ENCODE assay signal across 8 mouse cellular contexts in the genomic region with DNA sequence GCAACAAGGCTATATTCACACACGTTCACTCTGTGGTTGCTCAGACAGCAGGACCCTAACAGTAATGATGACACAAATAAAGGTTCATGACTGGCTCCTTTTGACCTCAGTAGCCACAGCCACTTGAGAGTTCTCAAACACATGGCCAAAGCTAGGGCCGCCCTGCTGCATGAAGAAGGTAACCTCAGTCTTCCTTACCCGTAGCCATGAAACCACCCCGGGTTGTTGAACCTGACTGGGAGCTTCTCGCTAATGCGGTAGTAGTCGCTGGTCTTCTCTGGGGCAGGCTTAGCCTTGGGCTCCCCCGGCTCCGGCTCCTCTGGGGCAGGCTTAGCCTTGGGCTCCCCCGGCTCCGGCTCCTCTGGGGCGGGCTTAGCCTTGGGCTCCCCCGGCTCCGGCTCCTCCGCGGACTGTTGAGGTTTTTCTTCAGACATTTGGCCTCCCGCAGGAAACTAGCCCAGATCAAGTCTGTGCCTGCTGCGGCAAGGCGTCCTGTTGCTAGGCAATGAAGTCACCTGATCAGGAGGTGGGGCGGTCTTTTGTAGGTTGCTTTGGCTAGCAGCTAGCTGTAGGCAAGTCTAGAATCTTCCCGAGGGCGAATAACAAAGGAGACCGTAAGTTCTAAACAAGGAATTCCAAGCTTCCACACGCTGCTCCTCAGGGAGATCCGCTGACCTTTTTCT. TPM values are rescaled to one million over a fixed set of nuclear protein-coding genes. Genes with fewer than 3 reads are reported as not detected.
DNase-seq lines count a peak whose midpoint lies in the region; ATAC-seq and TF ChIP-seq lines count a peak whose summit lies in the region.

Gene 1700007K13Rik (minus strand): TSS at position 497 of the 683 bp plus-strand sequence.

- WGBS in embryonic facial prominence, embryonic 14.5 days: 3% methylated on average over 25 of the region's 25 CpGs
- WGBS in heart, postnatal 0 days: 3% methylated on average over 25 of the region's 25 CpGs
- WGBS in liver, embryonic 13.5 days (ENCODE audit: insufficient replicate concordance): 6% methylated on average over 25 of the region's 25 CpGs

- H3K9ac ChIP-seq in embryonic facial prominence, embryonic 14.5 days (ENCODE audit: low read depth, low read length): peak within 1 kb of the TSS; percentile 49
- no peak within 1 kb of the TSS for H3K9ac ChIP-seq in heart, postnatal 0 days (replicated peaks; ENCODE audit: low read depth, low read length)
- H3K9ac ChIP-seq in liver, embryonic 13.5 days: no peak within 1 kb of the TSS

- H3K27ac ChIP-seq in embryonic facial prominence, embryonic 14.5 days (replicated peaks; ENCODE audit: low read depth, low read length): no peak within 1 kb of the TSS
- no peak within 1 kb of the TSS for H3K27ac ChIP-seq in heart, postnatal 0 days (ENCODE audit: low read depth)
- no peak within 1 kb of the TSS for H3K27ac ChIP-seq in liver, embryonic 13.5 days

- H3K36me3 ChIP-seq in C2C12 (ENCODE audit: control insufficient read depth, insufficient read depth): peaks cover 15% of the 10 kb centered on the region
- H3K36me3 ChIP-seq in embryonic facial prominence, embryonic 14.5 days (ENCODE audit: control insufficient read depth, insufficient read depth, low read length): peaks cover 20% of the 10 kb centered on the region
- H3K36me3 ChIP-seq in heart, postnatal 0 days (replicated peaks; ENCODE audit: control insufficient read depth, insufficient read depth, low read length): peaks cover 17% of the 10 kb centered on the region
- H3K36me3 ChIP-seq in liver, embryonic 13.5 days: peaks cover 23% of the 10 kb centered on the region

- H3K9me3 ChIP-seq in embryonic facial prominence, embryonic 14.5 days (ENCODE audit: control insufficient read depth, low read length): no peaks in the 10 kb centered on the region
- no peaks in the 10 kb centered on the region for H3K9me3 ChIP-seq in heart, postnatal 0 days (replicated peaks; ENCODE audit: control insufficient read depth, low read length)
- H3K9me3 ChIP-seq in liver, embryonic 13.5 days (replicated peaks): no peaks in the 10 kb centered on the region

- peaks cover 13% of the 10 kb centered on the region for H3K27me3 ChIP-seq in C2C12 (ENCODE audit: control insufficient read depth, insufficient read depth, insufficient read length)
- H3K27me3 ChIP-seq in embryonic facial prominence, embryonic 14.5 days (replicated peaks; ENCODE audit: control insufficient read depth, insufficient read depth, low read length): no peaks in the 10 kb centered on the region
- 0 out of 2 replicates have a peak, but pooled peaks cover 4% of the 10 kb centered on the region for H3K27me3 ChIP-seq in heart, postnatal 0 days (ENCODE audit: control insufficient read depth, insufficient read depth, low read length)
- H3K27me3 ChIP-seq in liver, embryonic 13.5 days: peaks cover 27% of the 10 kb centered on the region

- peaks cover 7% of the 10 kb centered on the region for H3K4me1 ChIP-seq in embryonic facial prominence, embryonic 14.5 days (ENCODE audit: control insufficient read depth, insufficient read depth, low read length)
- peaks cover 6% of the 10 kb centered on the region; the same call in 1 of the 2 replicates for H3K4me1 ChIP-seq in heart, postnatal 0 days (ENCODE audit: control insufficient read depth, insufficient read depth)
- H3K4me1 ChIP-seq in liver, embryonic 13.5 days (replicated peaks): peaks cover 28% of the 10 kb centered on the region

- peaks cover 20% of the 10 kb centered on the region for H3K79me3 ChIP-seq in C2C12 (ENCODE audit: low read depth)

- peak; percentile 81 for ATAC-seq in embryonic facial prominence, embryonic 14.5 days (ENCODE audit: low read depth)
- 0 out of 2 replicates have a peak, but pooled peaks have one; percentile 40 for ATAC-seq in heart, postnatal 0 days (ENCODE audit: insufficient read depth, low read depth)
- peak; percentile 47; the same call in 1 of the 2 replicates for ATAC-seq in liver, embryonic 13.5 days (ENCODE audit: low read depth)

- no peak for TF ChIP-seq EP300 in heart, postnatal 0 days (IDR thresholded peaks at IDR 0.05; ENCODE audit: low read depth)

- peak within 1 kb of the TSS; percentile 56 for H3K4me2 ChIP-seq in embryonic facial prominence, embryonic 14.5 days (ENCODE audit: low read depth, low read length)
- peak within 1 kb of the TSS; percentile 51 for H3K4me2 ChIP-seq in heart, postnatal 0 days (ENCODE audit: low read depth, low read length)
- peak within 1 kb of the TSS; percentile 48 for H3K4me2 ChIP-seq in liver, embryonic 13.5 days

- H3K79me2 ChIP-seq in C2C12 (ENCODE audit: control insufficient read depth, insufficient read depth): peaks cover 25% of the 10 kb centered on the region

- no peak within 1 kb of the TSS for H3ac ChIP-seq in C2C12 (ENCODE audit: control insufficient read depth, insufficient read length, low read depth)

- peak; percentile 84 for DNase-seq in adrenal gland, postnatal 14 days
- peak; percentile 92 for DNase-seq in embryonic facial prominence, embryonic 14.5 days (ENCODE audit: low spot score)
- DNase-seq in heart, postnatal 0 days (ENCODE audit: low spot score): peak; percentile 70
- DNase-seq in kidney, postnatal 14 days: peak; percentile 87
- no peak for DNase-seq in liver, embryonic 13.5 days
- peak; percentile 74 for DNase-seq in neural tube, embryonic 10.5 days (ENCODE audit: extremely low spot score, low spot score)
- peak; percentile 78 for DNase-seq in testis, postnatal 10 days (ENCODE audit: low spot score)

- no peak within 1 kb of the TSS for H3K4me3 ChIP-seq in C2C12 (ENCODE audit: insufficient read depth, poor library complexity, severe bottlenecking)
- H3K4me3 ChIP-seq in embryonic facial prominence, embryonic 14.5 days (ENCODE audit: low read depth, low read length): peak within 1 kb of the TSS; percentile 27
- peak within 1 kb of the TSS; percentile 16 for H3K4me3 ChIP-seq in heart, postnatal 0 days (ENCODE audit: low read depth, low read length)
- H3K4me3 ChIP-seq in liver, embryonic 13.5 days (replicated peaks): peak within 1 kb of the TSS; percentile 18; the same call in 1 of the 2 replicates

- TF ChIP-seq CTCF in C2C12 (IDR thresholded peaks at IDR 0.05; ENCODE audit: control insufficient read depth, insufficient read depth, insufficient read length): no peak
- no peak for TF ChIP-seq CTCF in heart, postnatal 0 days (IDR thresholded peaks at IDR 0.05; ENCODE audit: low read depth)

TF ChIP-seq in C2C12, 6 proteins besides CTCF, POLR2A, EP300 and RAD21:
- TF ChIP-seq MYOG (IDR thresholded peaks at IDR 0.05; ENCODE audit: control insufficient read depth, extremely low read depth, insufficient read length) (no peak), MAX (IDR thresholded peaks at IDR 0.05) (no peak), USF1 (IDR thresholded peaks at IDR 0.05; ENCODE audit: low read depth) (peak; percentile 48), MYOD1 (IDR thresholded peaks at IDR 0.05; ENCODE audit: control insufficient read depth, insufficient read length, low read depth) (no peak), CEBPB (IDR thresholded peaks at IDR 0.05; ENCODE audit: low read depth) (no peak), FOSL1 (IDR thresholded peaks at IDR 0.05; ENCODE audit: insufficient read depth, low read length, poor library complexity, severe bottlenecking) (no peak)

RNA-seq across cellular contexts. Expression of gene 1700007K13Rik, which starts in this region (rescaled TPM):
- polyA plus RNA-seq in C2C12 (2012; fragmentation: generic; extraction: Trizol): 0.68 TPM
- total RNA-seq in adrenal gland, postnatal 14 days (2021): 0.93 TPM in 1 of 2 replicates, not detected in the other
- 1.7 and 5.9 TPM in 2 replicates for polyA plus RNA-seq in embryonic facial prominence, embryonic 14.5 days (2014; fragmentation: Nextera tagmentation; extraction: Ambion mirVana)
- not detected in 2 replicates for total RNA-seq in heart, postnatal 0 days (2014; rRNA removed; ENCODE audit: low replicate concordance)
- polyA plus RNA-seq in heart, postnatal 0 days (2015; fragmentation: Nextera tagmentation; extraction: Ambion mirVana): 0.15 and 0.65 TPM in 2 replicates
- 0.14 TPM in 1 of 2 replicates, not detected in the other for polyA plus RNA-seq in liver, embryonic 13.5 days (2015; fragmentation: Nextera tagmentation; extraction: Ambion mirVana)

Comparison
In these comparisons a context has a peak if more than half of its experiments do, and no peak if none do; other contexts are left out.
1. Peak in DNase-seq in adrenal gland, postnatal 14 days; RNA of the gene not detected or under 1 TPM.
2. Peak in DNase-seq, ATAC-seq, H3K4me3 ChIP-seq and H3K4me2 ChIP-seq in heart, postnatal 0 days; RNA of the gene not detected or under 1 TPM.
3. Peak in ATAC-seq, H3K4me3 ChIP-seq and H3K4me2 ChIP-seq in liver, embryonic 13.5 days; RNA of the gene not detected or under 1 TPM.